Mouse (Mus musculus): ENCODE data around the gene Tmem51. TPM values are rescaled to one million over a fixed set of nuclear protein-coding genes. Genes with fewer than 3 reads are reported as not detected.
"Not testable (repeated sequence)": the region's sequence is repeated elsewhere in the genome, so short reads cannot be mapped to it uniquely, and the experiment has no call there.

Gene Tmem51
- total RNA-seq, 2 experiments from 2014 or later = 5.2 to 5.5 TPM

GRCm38 (mm10) chr4:142037897-142038296 is 46.2 kb downstream of the Tmem51 start:
- no peak for DNase-seq
- intact Hi-C loops (cut with DNase I) = no loop called here

- DNase-seq = no peak
- intact Hi-C loops (cut with DNase I) = no loop called here
Observed at GRCm38 (mm10) chr4:142028533-142028932, 55.6 kb downstream of the Tmem51 start.

- intact Hi-C loops (cut with DNase I) = no loop called here
- DNase-seq = no peak
Observed at GRCm38 (mm10) chr4:142026965-142027364, 57.1 kb downstream of the Tmem51 start.

GRCm38 (mm10) chr4:142024536-142024935 is 59.6 kb downstream of the Tmem51 start:
- DNase-seq = no peak
- intact Hi-C loops (cut with DNase I) = no loop called here

- DNase-seq = no peak
- intact Hi-C loops (cut with DNase I) = no loop called here
Observed at GRCm38 (mm10) chr4:142023166-142023565, 60.9 kb downstream of the Tmem51 start.

- DNase-seq = no peak
- intact Hi-C loops (cut with DNase I) = no loop called here
Observed at GRCm38 (mm10) chr4:142017686-142018085, 66.4 kb downstream of the Tmem51 start.

- peak; percentile 69 for DNase-seq
- intact Hi-C loops (cut with DNase I) = no loop called here
Observed at GRCm38 (mm10) chr4:142014659-142015608, 69.2 kb downstream of the Tmem51 start, which contains the start of gene Fhad1. TSS of gene Fhad1 (minus strand) at chr4:142015082.

- intact Hi-C loops (cut with DNase I) = no loop called here
- no peak for DNase-seq
Observed at GRCm38 (mm10) chr4:142011236-142011635, 72.9 kb downstream of the Tmem51 start.

- intact Hi-C loops (cut with DNase I) = no loop called here
- no peak for DNase-seq
Observed at GRCm38 (mm10) chr4:142010441-142010840, 73.7 kb downstream of the Tmem51 start.

GRCm38 (mm10) chr4:142008206-142008605 is 75.9 kb downstream of the Tmem51 start:
- no peak for DNase-seq
- intact Hi-C loops (cut with DNase I) = loop anchor here (5.0 kb wide), 1 partner anchor 89 kb away; no protein-coding TSS in a partner anchor

GRCm38 (mm10) chr4:142000581-142000980 is 83.5 kb downstream of the Tmem51 start:
- no peak for DNase-seq
- intact Hi-C loops (cut with DNase I) = no loop called here

GRCm38 (mm10) chr4:141999494-142000074 is 84.5 kb downstream of the Tmem51 start:
- DNase-seq = no peak
- intact Hi-C loops (cut with DNase I) = no loop called here

GRCm38 (mm10) chr4:141998282-141998821 is 85.8 kb downstream of the Tmem51 start:
- intact Hi-C loops (cut with DNase I) = no loop called here
- no peak for DNase-seq

GRCm38 (mm10) chr4:141996880-141997279 is 87.2 kb downstream of the Tmem51 start:
- intact Hi-C loops (cut with DNase I) = no loop called here
- DNase-seq = no peak

- intact Hi-C loops (cut with DNase I) = no loop called here
- DNase-seq = peak; percentile 83
Observed at GRCm38 (mm10) chr4:141996086-141996485, 88.0 kb downstream of the Tmem51 start.

GRCm38 (mm10) chr4:141994062-141994471 is 90.0 kb downstream of the Tmem51 start:
- DNase-seq; intact Hi-C loops (cut with DNase I): not testable (repeated sequence)

GRCm38 (mm10) chr4:141993347-141994061 is 90.6 kb downstream of the Tmem51 start:
- DNase-seq = no peak
- intact Hi-C loops (cut with DNase I) = no loop called here

GRCm38 (mm10) chr4:141992530-141993204 is 91.4 kb downstream of the Tmem51 start:
- DNase-seq = no peak
- intact Hi-C loops (cut with DNase I) = no loop called here

GRCm38 (mm10) chr4:141988178-141988577 is 95.9 kb downstream of the Tmem51 start:
- DNase-seq = no peak
- intact Hi-C loops (cut with DNase I) = no loop called here

- intact Hi-C loops (cut with DNase I) = no loop called here
- peak; percentile 48 for DNase-seq
Observed at GRCm38 (mm10) chr4:141983689-141984088, 100.4 kb downstream of the Tmem51 start.

All from left cerebral cortex, postnatal 4 days (tissue).